Mouse (Mus musculus) CD4-positive, CD25-positive, alpha-beta regulatory T cell, adult 4 months (primary cell): ENCODE data around the gene Sel1l2. TPM values are rescaled to one million over a fixed set of nuclear protein-coding genes. Genes with fewer than 3 reads are reported as not detected.
A peak's percentile ranks its signal among the peaks of the same experiment; 100 is the strongest.

Source experiments
- ATAC-seq: one replicate; pipeline ENCODE4 v1.8.0; 2017
- polyA plus RNA-seq, 2 experiments: library from polyadenylated mRNA; unstranded; fragments of 100-300 nt; shearing (Covaris generic); gene quantifications; one replicate each; pipeline ENCODE4 v1.2.1; 2017

The Sel1l2 gene
- not detected for polyA plus RNA-seq

DNA sequence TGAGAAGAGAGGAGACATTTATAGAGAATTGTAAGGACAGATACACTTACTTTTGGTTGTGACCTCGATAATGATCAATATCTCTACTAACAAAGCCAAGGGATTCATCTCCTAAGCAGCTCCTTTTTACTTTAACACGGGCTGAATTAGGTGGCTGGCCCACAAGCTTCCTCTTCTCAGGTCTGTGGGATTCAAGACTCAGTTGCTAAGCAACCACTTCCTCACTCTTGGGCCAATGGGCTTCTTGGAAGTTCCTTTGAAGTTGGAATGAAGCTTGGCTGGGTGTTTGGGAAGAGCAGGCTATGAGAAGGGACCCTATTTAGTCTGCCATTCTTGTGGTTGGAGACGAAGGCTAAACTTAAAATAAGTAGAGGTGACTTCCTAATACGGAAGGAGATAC, at the start of gene Sel1l2:
Sel1l2 (minus strand) TSS at position 182 of the 400 bp plus-strand sequence.
- ATAC-seq = no peak

DNA sequence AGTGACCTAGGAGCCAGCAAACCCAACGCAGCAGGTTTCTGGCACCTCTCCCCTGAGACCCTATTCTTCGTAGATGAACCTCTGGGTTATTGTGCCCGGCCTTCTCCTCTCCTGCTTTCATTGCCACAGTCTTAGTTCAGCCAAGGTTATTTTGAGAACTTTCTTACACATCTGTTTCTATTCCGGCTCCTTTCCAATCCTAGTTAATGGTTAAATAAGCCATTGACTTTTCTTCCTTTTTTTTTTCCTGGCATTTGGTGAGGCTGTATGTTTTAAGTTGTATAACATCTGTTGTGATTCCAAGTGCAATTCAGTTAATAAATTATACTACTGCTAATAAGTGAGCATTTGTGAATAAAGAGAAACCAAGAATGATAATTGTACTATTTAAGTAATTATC, 49.6 kb upstream of the Sel1l2 start:
- ATAC-seq = no peak

DNA sequence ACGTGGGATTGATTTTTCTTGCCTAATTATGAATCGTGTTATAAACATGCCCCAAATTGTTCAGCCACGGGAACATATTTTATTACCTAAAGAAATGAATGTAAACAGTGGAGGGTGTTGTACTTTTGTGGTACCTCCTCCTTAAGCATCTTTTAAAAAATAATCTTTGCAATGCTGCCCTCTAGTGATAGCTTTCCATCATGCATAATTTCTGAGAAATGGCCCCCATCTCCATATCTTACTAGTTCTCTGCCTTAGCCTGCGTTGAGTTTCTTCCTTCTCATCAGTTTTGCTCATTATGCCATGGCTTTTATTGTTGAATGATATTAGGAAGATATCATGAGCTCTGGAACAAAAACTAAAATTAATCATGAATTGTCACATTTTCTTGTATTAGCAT, 37.8 kb upstream of the Sel1l2 start:
- no peak for ATAC-seq

DNA sequence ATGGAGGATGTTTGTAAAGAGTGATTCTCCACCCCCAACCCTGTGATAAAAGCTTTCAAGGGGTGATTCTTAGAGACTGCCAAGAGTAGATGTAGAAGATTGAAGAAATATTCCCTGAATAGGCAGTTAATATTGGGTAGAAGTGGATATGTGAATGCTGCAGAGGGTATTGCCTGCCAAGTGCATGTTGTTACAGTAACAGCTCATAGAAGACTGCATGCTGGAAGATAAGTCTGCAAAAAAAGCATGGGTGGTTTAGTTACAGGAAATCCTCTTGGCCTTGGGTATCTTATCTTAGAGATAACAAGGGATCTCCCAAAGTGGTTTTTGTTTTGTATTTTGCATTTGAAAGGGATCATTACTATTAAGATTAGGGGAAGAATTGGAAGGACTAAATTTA, 36.3 kb upstream of the Sel1l2 start:
- ATAC-seq = no peak

DNA sequence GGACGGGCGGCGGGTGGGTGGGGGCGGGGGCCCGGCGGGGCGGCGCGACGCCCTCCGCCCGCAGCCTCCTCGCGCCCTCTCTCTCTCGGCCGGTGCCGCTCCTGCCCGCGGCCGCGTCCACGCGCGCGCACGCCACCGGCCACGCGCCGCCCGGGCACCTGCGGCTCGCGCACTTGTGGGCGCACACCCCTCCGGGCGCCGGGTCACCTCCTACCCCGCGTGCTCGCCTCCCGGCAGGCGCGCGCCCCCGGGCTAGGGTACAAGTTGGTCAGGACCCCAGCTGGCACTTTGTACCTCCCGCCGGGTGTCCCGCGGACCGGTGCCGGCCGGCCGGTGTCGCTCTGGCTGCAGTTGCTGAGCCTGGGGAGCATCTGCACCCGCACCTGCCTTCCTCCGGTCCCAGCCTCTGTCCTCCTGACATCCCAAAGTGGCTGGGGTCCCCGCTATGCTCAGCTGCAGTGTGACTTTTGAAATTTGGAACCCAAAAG, 6.3 kb upstream of the Sel1l2 start:
- ATAC-seq = no peak

DNA sequence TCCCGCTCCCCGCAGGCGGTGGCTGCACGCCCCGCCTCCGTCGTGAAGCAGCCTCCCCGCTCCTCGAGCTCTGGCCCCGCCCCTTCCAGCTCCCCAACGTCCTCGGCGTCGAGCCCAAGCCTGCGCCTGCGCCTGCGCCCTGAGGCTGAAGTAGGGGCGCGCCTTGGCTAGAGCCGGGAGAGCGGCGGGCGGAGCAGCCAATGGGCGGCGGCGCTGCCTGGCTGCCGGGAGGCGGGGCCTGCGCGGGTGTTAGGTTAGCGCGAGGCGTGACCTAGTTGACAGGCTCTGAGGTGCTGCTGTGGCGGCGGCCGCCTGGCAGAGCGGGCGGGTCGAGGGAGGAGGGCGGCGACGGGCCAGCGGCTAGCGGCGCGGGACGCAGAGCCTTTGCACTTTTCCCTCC, 5.7 kb upstream of the Sel1l2 start, which contains the start of gene Macrod2:
Macrod2 (plus strand) TSS at position 131 of the 400 bp plus-strand sequence.
- ATAC-seq = peak; percentile 91

DNA sequence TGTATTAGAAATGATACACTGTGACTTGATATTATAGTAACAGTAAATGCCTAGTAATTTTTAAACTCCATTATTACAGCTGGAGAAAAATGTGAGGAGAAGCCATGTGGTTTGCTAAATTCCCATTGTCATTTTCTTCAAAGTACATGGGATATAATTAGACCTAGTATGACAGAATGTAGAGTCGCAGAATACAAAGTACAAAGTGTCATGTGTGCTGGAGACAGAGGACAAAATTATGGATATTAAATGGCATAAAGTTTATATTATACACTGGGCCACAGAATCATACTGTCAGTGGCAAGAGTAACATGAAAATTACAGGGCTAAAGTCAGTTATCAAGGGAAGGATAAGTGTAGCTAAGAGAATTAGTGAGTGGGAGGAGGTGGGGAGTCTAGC, 24.7 kb downstream of the Sel1l2 start:
- no peak for ATAC-seq

DNA sequence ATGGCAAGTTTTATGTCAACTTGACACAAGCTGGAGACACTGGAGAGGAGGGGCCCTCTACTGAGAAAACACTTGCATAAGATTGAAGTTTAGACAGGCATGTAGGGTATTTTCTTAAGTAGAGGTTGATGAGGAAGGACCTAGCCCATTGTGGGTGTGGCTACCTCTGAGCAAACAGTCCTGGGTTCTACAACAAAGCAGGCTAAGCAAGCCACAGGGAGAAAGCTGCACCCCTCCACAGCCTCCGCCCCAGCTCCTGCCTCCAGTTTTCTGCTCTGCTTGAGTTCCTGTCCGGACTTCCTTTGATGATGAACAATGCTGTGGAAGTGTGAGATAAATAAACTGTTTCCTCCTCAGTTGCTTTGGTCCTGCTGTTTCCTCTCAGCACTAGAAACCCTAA, 29.6 kb downstream of the Sel1l2 start:
- no peak for ATAC-seq

DNA sequence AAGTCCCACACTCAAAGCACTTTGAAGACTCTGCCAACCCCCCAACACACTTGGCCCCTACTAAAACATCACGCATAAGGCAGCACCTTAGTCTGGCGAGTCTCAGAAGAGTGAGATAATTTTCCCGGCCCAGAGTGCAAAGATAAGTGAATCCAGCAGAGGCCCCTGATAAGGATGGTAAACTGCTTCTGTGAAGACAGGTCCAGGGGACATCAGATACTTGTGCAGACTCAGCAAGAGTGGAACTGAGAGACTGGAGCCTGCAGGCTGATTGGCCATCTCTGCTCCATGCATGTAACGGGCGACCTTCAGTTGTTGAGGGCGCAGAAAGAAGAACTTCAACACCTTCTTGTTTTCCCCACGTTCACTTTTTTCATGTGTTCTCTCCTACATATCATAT, 47.1 kb downstream of the Sel1l2 start:
- ATAC-seq = no peak

DNA sequence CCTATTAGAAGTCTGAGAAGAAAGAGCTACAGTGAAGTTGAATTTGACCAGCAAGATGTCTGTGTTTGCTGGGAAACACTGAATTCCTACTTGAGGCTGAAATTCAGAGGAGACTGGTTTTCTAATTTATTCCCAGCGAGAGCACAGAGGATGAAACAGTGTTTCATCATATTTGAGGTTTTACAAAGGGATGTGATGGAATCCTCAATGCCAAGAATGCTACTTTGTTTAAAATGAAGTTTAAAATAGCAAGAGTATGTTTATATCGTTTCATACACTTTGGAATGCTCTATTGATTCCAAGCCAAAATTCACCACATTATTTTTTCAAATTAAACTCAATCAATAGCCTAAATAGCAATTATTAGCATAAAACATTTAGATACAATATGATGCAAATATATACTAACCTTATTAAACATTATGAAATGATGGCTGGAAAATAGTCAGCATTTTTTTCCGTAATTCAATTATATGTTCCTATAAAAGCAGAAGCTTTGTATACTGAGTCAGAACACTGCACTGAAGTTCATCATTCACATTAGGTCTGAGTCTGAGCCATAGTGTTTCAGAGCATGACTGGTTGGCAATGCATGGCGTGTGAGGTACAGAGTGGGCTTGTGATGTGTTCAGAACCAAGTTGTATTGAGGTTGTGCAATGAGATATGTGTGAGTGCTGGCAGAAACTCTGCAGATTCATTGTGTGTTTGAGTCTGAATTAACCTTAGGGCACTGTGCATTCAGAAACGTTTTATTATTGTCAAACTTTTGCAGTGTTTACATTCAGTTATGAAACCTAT, 58.8 kb downstream of the Sel1l2 start:
- no peak for ATAC-seq

DNA sequence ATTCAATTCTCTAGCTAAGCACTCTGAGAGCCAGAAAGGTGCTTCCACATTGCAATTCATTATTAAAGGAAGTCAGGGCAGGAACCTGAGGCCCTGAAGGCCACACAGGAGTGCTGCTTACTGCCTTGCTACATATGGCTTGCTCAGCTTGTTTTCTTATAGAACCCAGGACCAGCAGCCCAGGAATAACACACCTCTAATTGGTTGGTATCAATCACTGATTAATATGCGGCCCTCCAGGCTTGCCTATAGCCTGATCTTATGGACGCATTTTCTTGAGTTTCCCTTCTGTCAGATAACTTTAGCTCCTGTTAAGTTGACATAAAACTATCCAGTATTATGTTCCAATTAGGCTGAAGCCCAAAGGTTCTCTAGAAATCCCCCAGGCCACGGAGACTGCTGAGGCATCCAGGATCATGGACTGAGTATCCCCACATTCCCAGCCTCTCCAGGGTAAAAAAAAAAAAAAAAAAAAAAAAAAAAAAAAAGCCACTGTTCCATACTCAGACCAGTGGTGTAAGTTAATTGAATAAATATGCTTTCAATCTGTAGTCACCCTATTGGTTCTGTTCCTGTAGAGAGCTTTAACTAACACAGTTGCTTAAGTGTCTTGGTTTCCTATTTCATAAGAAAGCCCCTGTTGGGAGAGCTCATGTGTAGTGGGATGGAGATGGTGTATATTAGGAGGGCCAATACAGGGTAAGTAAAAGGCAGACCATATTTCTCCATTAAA, 86.4 kb downstream of the Sel1l2 start:
- no peak for ATAC-seq

DNA sequence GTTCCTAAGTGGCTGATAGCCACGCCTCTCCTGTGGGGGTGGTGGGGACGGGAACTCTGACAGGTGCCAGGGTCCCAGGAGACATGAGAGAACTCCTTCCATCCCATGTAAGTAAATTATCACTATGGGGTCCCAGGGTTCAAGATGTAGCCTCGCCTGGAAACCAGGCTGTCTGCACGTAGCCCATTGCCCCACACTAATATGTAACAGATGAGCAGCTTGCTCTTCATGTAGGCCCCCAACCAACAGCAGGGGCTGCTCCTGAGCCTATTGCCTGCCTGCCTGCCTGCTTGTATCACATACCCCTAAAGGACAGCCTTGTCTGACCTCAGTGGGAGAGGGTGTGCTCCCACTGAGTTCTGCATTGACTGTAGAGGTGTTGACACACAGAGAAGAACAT, 92.4 kb downstream of the Sel1l2 start:
- ATAC-seq = no peak

DNA sequence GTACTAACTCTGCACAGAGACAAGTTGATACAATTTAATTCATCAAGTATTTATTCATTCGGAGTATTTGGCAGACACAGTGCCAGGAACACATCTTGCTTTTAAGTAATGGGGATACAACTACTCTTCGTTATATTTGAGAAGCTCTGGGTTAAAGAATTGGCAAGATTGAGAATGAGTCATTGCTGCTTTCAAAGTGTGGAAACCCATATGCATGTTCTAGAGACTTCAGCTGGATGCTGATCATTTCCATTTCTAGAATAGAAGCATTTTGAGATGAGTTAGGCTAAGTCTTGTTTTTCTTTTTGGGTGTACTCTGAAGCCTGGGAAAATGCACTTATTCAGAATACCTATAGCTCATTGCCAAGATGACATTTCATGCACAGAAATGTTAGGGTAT, 95.7 kb downstream of the Sel1l2 start:
- no peak for ATAC-seq

DNA sequence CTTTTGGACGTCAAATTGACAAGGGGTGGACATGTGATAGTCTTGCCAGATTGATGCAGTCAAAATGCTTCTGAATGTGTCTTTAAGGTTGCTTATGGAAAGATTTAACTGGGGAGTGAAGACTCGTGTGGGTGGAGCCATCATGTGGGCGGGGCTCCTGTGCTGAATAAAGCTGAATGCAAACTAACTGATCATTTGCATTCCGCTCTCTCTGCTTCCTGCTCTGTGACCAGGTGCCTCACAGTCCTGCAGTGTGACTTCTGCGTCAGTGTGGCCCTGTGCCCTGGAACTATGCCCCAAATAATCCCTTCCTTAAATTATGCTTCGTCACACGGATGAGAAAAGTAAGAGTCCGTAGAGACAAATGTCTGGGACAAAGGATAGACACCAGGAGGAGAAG, 108.7 kb downstream of the Sel1l2 start:
- no peak for ATAC-seq

DNA sequence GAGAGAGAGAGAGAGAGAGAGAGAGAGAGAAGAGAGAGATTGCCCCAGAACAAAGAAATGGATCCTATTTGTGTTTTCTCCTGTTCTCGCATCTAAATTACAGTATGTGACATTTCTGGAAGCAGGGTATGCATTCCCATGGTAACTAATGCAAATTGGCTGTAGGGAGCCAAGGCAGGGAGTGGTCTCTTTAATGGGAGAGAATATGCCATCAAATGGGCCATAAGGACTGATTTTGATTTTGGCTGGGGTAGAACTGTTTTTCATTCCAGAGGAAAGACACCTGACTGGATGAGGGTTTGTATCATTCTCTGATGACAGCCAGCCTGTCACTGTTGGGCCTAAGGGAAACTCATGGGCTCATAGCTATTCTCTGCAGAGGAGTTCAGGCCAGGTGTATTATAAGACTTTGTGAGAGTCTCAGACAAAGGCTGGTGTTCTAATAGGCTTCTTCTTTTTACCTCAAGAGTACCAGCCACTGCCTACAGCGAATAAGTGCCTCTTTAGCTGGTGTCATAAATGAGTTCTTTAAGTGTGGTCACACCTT, 133.8 kb downstream of the Sel1l2 start:
- no peak for ATAC-seq

DNA sequence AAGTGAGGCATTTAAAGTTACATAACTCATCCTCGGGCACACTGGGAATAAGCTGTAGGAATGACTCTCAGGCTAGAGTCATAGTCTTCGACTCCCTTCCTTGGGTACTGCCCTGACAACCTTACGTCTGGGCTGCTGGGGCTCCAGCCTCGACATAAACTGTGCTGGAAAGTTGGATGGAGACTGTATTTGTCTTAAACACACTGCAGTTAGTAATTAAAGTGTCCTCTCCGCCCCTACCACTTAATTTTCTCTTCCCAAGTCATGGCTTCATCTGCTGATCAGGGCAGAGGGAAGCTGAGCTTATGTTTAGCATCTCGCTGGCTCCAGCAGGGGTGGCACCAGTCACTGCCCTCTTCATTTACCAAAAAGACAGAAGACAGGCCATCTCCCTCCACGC, 135.2 kb downstream of the Sel1l2 start:
- no peak for ATAC-seq

DNA sequence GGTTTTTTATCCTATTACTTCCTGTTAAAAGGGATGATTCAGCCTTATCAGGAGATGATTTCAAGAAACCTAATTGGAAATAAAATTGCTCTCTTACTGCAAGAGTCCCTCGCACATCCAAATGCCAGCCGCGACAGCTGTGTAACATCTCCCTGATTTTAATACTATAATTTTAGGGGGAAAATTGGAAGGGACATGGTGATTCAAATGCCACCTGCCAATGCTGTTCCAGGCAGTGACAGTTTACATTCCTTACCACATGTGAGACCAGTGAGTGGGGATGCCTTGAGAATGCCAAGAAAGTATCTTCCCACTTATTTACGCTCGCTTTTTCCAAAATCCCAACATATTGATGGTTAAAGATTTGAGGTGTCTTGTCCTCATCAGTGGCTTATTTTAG, 146.4 kb downstream of the Sel1l2 start:
- no peak for ATAC-seq

DNA sequence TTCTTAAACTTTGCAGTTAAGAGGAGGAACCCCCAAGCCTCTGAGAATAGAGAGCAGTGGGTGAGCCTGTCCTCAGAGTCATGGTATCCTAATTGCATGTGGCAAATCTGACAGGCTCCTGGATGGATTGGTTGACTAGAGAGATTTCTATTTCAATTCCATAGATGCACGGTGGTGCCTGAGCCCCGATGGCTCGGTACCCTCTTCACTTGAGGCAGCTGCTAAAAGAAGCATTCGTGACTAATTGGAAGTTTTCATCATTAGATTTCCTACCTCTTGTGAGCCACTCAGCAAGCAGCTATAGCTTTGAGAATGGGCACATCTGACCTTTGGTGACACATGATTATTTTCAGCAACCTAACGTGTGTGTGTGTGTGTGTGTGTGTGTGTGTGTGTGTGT, 147.1 kb downstream of the Sel1l2 start:
- ATAC-seq = no peak

DNA sequence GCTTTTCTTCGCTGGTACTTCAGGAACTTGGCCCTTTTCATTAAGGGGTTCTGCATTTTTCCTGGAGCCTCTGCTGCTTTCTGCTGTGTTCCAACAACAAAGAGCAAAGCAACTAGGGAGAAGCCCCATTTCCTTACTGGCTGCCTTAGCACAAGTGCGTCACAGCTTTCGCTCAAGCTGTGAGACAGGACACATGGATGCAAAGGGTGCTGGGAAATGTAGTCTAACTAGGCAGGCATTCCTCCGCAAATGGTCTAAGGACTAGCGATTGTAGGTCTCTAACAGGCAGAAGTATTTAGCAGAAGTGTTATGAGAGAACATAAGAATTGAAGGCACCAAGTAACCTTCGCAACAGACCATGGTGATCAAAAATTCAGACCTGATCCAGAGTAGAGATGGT, 152.3 kb downstream of the Sel1l2 start:
- no peak for ATAC-seq

DNA sequence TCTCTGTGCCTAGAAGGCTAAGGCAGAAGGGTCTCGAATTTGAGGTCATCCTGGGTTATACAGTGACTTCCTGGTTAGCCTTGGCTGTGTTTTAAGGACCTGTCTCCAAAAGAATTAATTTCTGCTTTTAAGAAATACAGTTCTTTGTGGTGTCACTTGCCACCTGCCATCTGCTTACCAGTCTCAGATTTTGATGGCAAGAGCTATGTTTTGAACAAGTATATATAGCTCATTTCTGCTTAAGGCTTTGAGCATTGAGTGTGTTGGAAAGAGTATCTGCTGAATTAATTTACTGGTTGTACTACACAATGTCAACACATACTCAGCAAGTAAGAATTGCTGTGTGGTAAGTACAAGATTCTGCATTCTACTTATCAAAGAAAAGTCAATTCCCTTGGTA, 159.2 kb downstream of the Sel1l2 start:
- no peak for ATAC-seq

DNA sequence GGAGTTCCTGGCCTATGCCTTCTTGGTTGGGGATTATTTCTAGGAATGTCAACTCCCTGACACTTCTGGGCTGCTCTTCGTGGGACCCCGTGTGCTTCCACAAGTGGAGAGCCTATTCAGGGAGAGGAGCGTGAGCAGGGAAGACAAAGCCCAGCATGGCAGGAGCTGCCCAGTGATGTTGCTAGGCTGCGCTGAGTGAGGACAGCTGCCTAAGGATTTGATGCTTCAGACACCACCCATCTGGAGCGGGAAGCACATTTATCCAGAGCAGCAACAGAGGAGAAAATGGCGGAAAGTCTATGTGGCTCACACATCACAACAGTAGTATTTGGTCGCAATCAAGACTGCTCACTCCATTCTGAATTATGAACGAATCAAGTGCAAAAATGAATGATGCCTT, 169.2 kb downstream of the Sel1l2 start:
- no peak for ATAC-seq

DNA sequence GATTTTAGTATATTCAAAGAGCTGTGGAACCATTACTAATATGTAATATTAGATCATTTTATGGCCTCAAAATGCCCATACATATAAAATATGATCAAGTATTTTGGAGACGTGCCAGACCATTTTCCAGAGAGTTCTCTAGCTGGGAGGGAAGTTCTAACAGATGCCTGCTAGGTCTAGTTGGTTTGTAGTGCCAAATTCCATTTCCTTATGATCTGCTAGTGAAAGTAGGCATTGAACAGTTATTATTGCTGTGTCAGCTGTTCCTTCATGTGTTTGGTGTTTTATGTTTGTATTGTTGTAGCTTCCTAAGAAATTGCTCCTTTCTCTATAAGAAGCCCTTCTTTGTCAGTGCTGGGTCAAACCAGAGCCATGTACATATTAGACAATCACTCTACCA, 173.5 kb downstream of the Sel1l2 start:
- ATAC-seq = no peak

DNA sequence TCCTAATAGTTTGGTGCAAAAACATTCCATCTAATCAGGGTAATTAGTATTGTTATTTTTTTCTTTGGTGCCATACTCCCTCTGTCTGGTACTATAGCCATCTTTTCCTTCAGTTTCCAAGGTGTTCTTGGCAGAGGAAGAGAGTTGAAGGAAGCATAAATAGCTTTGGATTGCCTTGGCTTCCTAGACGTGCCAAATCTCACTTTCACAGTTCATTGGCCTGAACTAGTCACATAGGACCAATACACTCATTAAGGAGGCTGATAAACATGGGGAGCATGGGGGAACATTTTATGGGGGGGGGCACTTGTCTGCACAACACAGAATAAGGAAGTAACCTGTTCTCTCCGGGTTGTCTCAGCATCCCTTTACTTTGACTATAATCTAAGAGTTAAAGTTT, 174.1 kb downstream of the Sel1l2 start:
- ATAC-seq = no peak

DNA sequence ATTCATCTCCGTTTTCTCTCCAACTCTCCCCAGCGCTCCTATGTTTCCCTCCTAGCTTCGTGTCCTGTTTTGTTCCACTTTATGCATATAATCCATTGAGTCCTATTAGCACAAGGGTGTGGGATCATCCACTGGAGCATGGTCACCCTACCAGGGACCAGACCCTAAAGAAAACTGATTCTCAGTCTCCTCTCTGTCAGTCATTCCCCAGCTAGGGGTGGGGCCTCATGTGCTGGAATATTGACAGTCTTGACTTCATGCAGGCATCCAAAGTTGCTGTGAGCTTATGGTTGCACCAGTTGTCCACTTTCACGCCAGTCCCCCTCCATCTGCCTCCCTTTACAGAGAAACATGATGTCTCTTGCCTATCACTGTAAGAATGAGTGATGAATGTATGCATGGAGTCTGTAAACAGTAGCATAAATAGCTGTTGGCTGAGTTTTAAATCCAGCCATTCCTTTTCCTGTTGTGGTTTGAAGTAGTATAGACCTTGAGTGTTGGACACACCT, 174.9 kb downstream of the Sel1l2 start:
- no peak for ATAC-seq
